Mouse (Mus musculus) stomach, postnatal 0 days (tissue): Measurements from ENCODE around the gene Csn3. TPM values are rescaled to one million over a fixed set of nuclear protein-coding genes. Genes with fewer than 3 reads are reported as not detected.

Experiments
- ATAC-seq: fragments of 200-750 bp; cut with Nextera tagmentation; 2 replicates; pipeline ENCODE4 v1.8.0; 2017; ENCODE audit not compliant: low FRiP score, low TSS enrichment
- DNase-seq: peaks from one replicate; pipeline ENCODE4 v3.0.0-alpha.2; 2016; ENCODE audit warnings: low spot score
- H3K27ac ChIP-seq: fragments of 300-500 bp; sonication (generic); replicated peaks from 2 replicates; pipeline ENCODE4 v1.5.1; 2014; ENCODE audit warnings: mild to moderate bottlenecking, control low read depth
- H3K27me3 ChIP-seq: fragments of 300-500 bp; sonication (generic); 2 replicates; pipeline ENCODE4 v1.6.1; 2014; ENCODE audit warnings: low read length; ENCODE audit not compliant: control insufficient read depth, insufficient read depth
- H3K36me3 ChIP-seq: fragments of 300-500 bp; sonication (generic); 2 replicates; pipeline ENCODE4 v1.6.1; 2014; ENCODE audit warnings: low read length, mixed read lengths; ENCODE audit not compliant: control insufficient read depth, insufficient read depth
- H3K4me1 ChIP-seq: fragments of 300-500 bp; sonication (generic); replicated peaks from 2 replicates; pipeline ENCODE4 v1.6.1; 2014; ENCODE audit warnings: antibody characterized with exemption; ENCODE audit not compliant: control insufficient read depth, insufficient read depth
- H3K4me2 ChIP-seq: fragments of 300-500 bp; sonication (generic); replicated peaks from 2 replicates; pipeline ENCODE4 v1.6.1; 2014; ENCODE audit warnings: low read depth, mild to moderate bottlenecking, control low read depth, moderate library complexity
- H3K4me3 ChIP-seq: fragments of 300-500 bp; sonication (generic); 2 replicates; pipeline ENCODE4 v1.5.1; 2014; ENCODE audit warnings: low read depth, low read length, control low read depth
- H3K9ac ChIP-seq: fragments of 300-500 bp; sonication (generic); 2 replicates; pipeline ENCODE4 v1.6.1; 2014; ENCODE audit warnings: mild to moderate bottlenecking, low read length, control low read depth, mixed read lengths
- H3K9me3 ChIP-seq: fragments of 300-500 bp; sonication (generic); 2 replicates; pipeline ENCODE4 v1.6.1; 2016; ENCODE audit warnings: low read length; ENCODE audit not compliant: control insufficient read depth
- CTCF ChIP-seq: IDR thresholded peaks from 2 replicates; pipeline ENCODE4 v1.5.1; 2016; ENCODE audit warnings: antibody characterized with exemption, low read depth, mild to moderate bottlenecking, moderate library complexity
- EP300 ChIP-seq: optimal IDR thresholded peaks from 2 replicates; pipeline ENCODE3; 2016; ENCODE audit warnings: antibody characterized with exemption
- WGBS: fragments of 180-500 bp; shearing (Covaris S2); extraction: QIAGEN DNeasy Blood & Tissue Kit; methylation state at CpG from one replicate; pipeline ENCODE4 v1.1.7; 2014; 5-methylcytosine and 5-hydroxymethylcytosine counted together
- polyA plus RNA-seq: library from polyadenylated mRNA; unstranded; fragments of >200 nt; fragmentation: Nextera tagmentation; extraction: Ambion mirVana; gene quantifications from 2 replicates; pipeline ENCODE4 v1.2.1, GENCODE M21; 2015

Csn3 gene
- 1.1 and 2.4 TPM in 2 replicates for polyA plus RNA-seq

GRCm38 (mm10) chr5:87925372-87925771, at the start of gene Csn3:
Gene Csn3 (plus strand): TSS chr5:87925579.
- Histone ChIP-seq H3K27me3 (no peaks in the 10 kb centered on the region), H3K4me1 (no peaks in the 10 kb centered on the region), H3K9me3 (no peaks in the 10 kb centered on the region), H3K27ac (no peak within 1 kb of the TSS), H3K4me2 (no peak within 1 kb of the TSS), H3K36me3 (no peaks in the 10 kb centered on the region), H3K9ac (no peak within 1 kb of the TSS), H3K4me3 (no peak within 1 kb of the TSS)
- ATAC-seq: no peak
- TF ChIP-seq CTCF (no peak), EP300 (no peak)
- DNase-seq: no peak
- WGBS: 42% methylated on average over 5 of the region's 5 CpGs

DNA sequence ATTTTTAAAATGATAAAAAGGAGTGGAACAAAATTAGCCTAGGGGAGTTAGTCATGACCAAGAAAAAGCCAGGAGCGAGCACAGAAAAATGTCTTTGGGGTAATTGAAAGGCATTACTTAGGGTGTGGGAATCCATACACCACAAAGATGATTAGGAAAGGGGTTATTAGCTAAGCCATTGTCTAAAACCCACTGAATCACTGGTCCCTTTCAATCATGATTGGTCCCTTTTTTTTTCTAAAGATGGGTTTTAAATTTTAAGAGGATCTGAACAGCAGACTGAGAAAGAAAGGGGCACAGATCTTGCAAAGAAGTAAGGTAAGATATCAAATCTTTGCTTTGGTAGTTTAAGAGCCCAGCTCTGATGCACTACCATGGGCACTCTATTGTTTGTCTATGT, 40.6 kb upstream of the Csn3 start, which contains the start of gene Odam:
Odam (plus strand) TSS at position 301 of the 400 bp plus-strand sequence.
- H3K9me3 ChIP-seq: no peaks in the 10 kb centered on the region
- H3K9ac ChIP-seq: no peak within 1 kb of the TSS
- no peak for DNase-seq
- no peak within 1 kb of the TSS for H3K4me3 ChIP-seq
- no peak for ATAC-seq
- H3K4me2 ChIP-seq: no peak within 1 kb of the TSS
- no peaks in the 10 kb centered on the region for H3K27me3 ChIP-seq
- 88% methylated on average over 1 of the region's 1 CpGs for WGBS
- no peak for TF ChIP-seq EP300
- TF ChIP-seq CTCF: no peak
- H3K27ac ChIP-seq: no peak within 1 kb of the TSS
- H3K36me3 ChIP-seq: no peaks in the 10 kb centered on the region
- H3K4me1 ChIP-seq: no peaks in the 10 kb centered on the region

GRCm38 (mm10) chr5:87931603-87932002, 6.2 kb downstream of the Csn3 start:
- ATAC-seq: no peak
- TF ChIP-seq EP300 (no peak), CTCF (no peak)
- no peak for DNase-seq

GRCm38 (mm10) chr5:87940752-87941151, 15.4 kb downstream of the Csn3 start:
- Histone ChIP-seq H3K9me3 (no peaks in the 10 kb centered on the region), H3K36me3 (no peaks in the 10 kb centered on the region), H3K27me3 (no peaks in the 10 kb centered on the region), H3K27ac (no peak overlapping the region), H3K9ac (no peak overlapping the region), H3K4me2 (no peak overlapping the region), H3K4me3 (no peak overlapping the region), H3K4me1 (no peaks in the 10 kb centered on the region)
- WGBS: 28% methylated on average over 3 of the region's 3 CpGs
- peak; percentile 48 for TF ChIP-seq CTCF
- TF ChIP-seq EP300: no peak
- ATAC-seq (no peak), DNase-seq (no peak)

More at GRCm38 (mm10) chr5:87931603-87932002, 6.2 kb downstream of the Csn3 start:
- Histone ChIP-seq H3K27ac (no peak overlapping the region), H3K9me3 (no peaks in the 10 kb centered on the region), H3K4me1 (no peaks in the 10 kb centered on the region), H3K4me3 (no peak overlapping the region), H3K4me2 (no peak overlapping the region), H3K9ac (no peak overlapping the region), H3K36me3 (no peaks in the 10 kb centered on the region), H3K27me3 (no peaks in the 10 kb centered on the region)
- whole genome bisulfite sequencing: 68% methylated on average over 1 of the region's 1 CpGs

DNA sequence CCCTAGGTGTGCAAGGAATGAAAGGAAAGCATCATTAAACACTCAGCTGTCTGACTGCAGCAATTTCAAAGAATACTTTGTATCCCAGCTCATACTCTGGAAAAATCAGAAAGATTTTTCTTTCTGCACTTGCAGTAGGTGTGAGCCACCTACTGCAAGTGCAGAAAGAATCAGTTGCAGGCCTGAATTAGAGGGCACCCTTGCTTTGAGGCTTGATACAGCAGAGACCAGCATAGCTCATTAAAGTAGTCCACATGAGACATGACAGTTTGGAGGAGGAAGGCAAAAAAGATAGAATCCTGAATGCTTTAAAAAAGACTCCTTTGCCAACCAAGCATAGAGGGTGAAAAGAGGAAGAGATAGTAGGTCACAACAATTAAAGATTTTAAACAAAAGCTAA, 17.1 kb downstream of the Csn3 start:
- Histone ChIP-seq H3K27me3 (no peaks in the 10 kb centered on the region), H3K9ac (no peak overlapping the region), H3K4me1 (no peaks in the 10 kb centered on the region), H3K4me3 (no peak overlapping the region), H3K9me3 (no peaks in the 10 kb centered on the region), H3K4me2 (no peak overlapping the region), H3K27ac (no peak overlapping the region), H3K36me3 (no peaks in the 10 kb centered on the region)
- DNase-seq (no peak), ATAC-seq (no peak)
- no peak for TF ChIP-seq EP300
- TF ChIP-seq CTCF: no peak

GRCm38 (mm10) chr5:87951836-87952235, 26.5 kb downstream of the Csn3 start:
- H3K27me3 ChIP-seq: no peaks in the 10 kb centered on the region
- H3K4me1 ChIP-seq: no peaks in the 10 kb centered on the region
- H3K9me3 ChIP-seq: no peaks in the 10 kb centered on the region
- no peak overlapping the region for H3K27ac ChIP-seq
- TF ChIP-seq CTCF: no peak
- TF ChIP-seq EP300: no peak
- DNase-seq (no peak), ATAC-seq (no peak)
- no peak overlapping the region for H3K9ac ChIP-seq
- H3K36me3 ChIP-seq: no peaks in the 10 kb centered on the region
- no peak overlapping the region for H3K4me2 ChIP-seq
- no peak overlapping the region for H3K4me3 ChIP-seq
